Mouse (Mus musculus) hindbrain, embryonic 16.5 days (tissue): ENCODE measurements around the gene Fam213a. TPM values are rescaled to one million over a fixed set of nuclear protein-coding genes. Genes with fewer than 3 reads are reported as not detected.
A peak's percentile ranks its signal among the peaks of the same experiment; 100 is the strongest.

ENCODE experiments used
- ATAC-seq: fragments of 200-750 bp; cut with Nextera tagmentation; 2 replicates; pipeline ENCODE4 v1.8.0; 2017; ENCODE audit warnings: moderate TSS enrichment, moderate library complexity
- H3K27ac ChIP-seq: fragments of 300-500 bp; sonication (generic); 2 replicates; pipeline ENCODE4 v1.5.1; 2014; ENCODE audit warnings: low read depth, mild to moderate bottlenecking, control low read depth, low read length, moderate library complexity
- H3K27me3 ChIP-seq: fragments of 300-500 bp; sonication (generic); replicated peaks from 2 replicates; pipeline ENCODE4 v1.6.1; 2014; ENCODE audit warnings: low read length; ENCODE audit not compliant: control insufficient read depth, insufficient read depth
- H3K36me3 ChIP-seq: fragments of 300-500 bp; sonication (generic); 2 replicates; pipeline ENCODE4 v1.6.1; 2014; ENCODE audit warnings: mild to moderate bottlenecking, low read length, moderate library complexity, mixed read lengths; ENCODE audit not compliant: control insufficient read depth, insufficient read depth
- H3K4me1 ChIP-seq: fragments of 300-500 bp; sonication (generic); 2 replicates; pipeline ENCODE4 v1.6.1; 2014; ENCODE audit warnings: low read depth, low read length; ENCODE audit not compliant: control insufficient read depth, insufficient read depth
- H3K4me2 ChIP-seq: fragments of 300-500 bp; sonication (generic); 2 replicates; pipeline ENCODE4 v1.6.1; 2014; ENCODE audit warnings: mild to moderate bottlenecking, low read length, control low read depth, moderate library complexity
- H3K4me3 ChIP-seq: fragments of 300-500 bp; sonication (generic); 2 replicates; pipeline ENCODE4 v1.5.1; 2014; ENCODE audit warnings: mild to moderate bottlenecking, low read length, control low read depth, moderate library complexity
- H3K9ac ChIP-seq: fragments of 300-500 bp; sonication (generic); 2 replicates; pipeline ENCODE4 v1.6.1; 2014; ENCODE audit warnings: low read depth, mild to moderate bottlenecking, control low read depth, low read length, moderate library complexity
- H3K9me3 ChIP-seq: fragments of 300-500 bp; sonication (generic); 2 replicates; pipeline ENCODE4 v1.6.1; 2014; ENCODE audit warnings: mild to moderate bottlenecking, low read length, moderate library complexity; ENCODE audit not compliant: control insufficient read depth
- WGBS: fragments of 180-500 bp; shearing (Covaris S2); extraction: QIAGEN DNeasy Blood & Tissue Kit; methylation state at CpG from one replicate; pipeline ENCODE4 v1.1.7; 2014; 5-methylcytosine and 5-hydroxymethylcytosine counted together
- polyA plus RNA-seq: library from polyadenylated mRNA; unstranded; fragments of >200 nt; fragmentation: Nextera tagmentation; extraction: Ambion mirVana; gene quantifications from 2 replicates; pipeline ENCODE4 v1.2.1, GENCODE M21; 2015

Fam213a gene
- polyA plus RNA-seq, 1 experiment from 2014 or later = 123 TPM

- 89% methylated on average over 6 of the region's 6 CpGs for WGBS
- no peak for ATAC-seq
- H3K4me2 ChIP-seq = no peak overlapping the region
- no peak overlapping the region for H3K27ac ChIP-seq
- no peaks in the 10 kb centered on the region for H3K9me3 ChIP-seq
- no peak overlapping the region for H3K4me3 ChIP-seq
- no peak overlapping the region for H3K9ac ChIP-seq
- H3K27me3 ChIP-seq = no peaks in the 10 kb centered on the region
- H3K36me3 ChIP-seq = peaks cover 6% of the 10 kb centered on the region; the same call in 1 of the 2 replicates
- no peaks in the 10 kb centered on the region for H3K4me1 ChIP-seq
Measured at GRCm38 (mm10) chr14:40992464-40992863, 21.1 kb downstream of the Fam213a start.

- no peaks in the 10 kb centered on the region for H3K9me3 ChIP-seq
- WGBS = 93% methylated on average over 5 of the region's 5 CpGs
Measured at GRCm38 (mm10) chr14:40988780-40989179, 24.8 kb downstream of the Fam213a start.

DNA sequence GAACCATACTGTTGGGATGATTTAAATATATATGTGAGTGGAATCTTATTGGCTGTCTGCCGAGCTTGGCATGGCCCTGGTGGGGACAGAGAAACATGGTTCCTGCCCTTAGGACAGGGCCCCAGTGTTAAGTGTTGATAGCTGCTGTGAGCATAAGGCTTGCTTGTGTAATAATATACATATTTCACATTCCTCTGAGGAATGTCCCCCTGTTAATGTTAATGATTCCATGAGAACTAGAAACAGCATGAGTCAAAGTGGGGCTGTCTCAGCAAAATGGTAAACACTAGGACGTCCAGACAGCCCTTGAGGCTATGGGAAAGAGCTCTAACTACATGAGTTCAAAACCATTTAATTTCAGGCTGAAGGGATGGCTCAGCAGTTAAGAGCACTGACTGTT is 26.4 kb downstream of the Fam213a start:
- H3K9ac ChIP-seq = no peak overlapping the region
- H3K27ac ChIP-seq = no peak overlapping the region
- no peak overlapping the region for H3K4me3 ChIP-seq
- H3K36me3 ChIP-seq = no peaks in the 10 kb centered on the region
- ATAC-seq = no peak
- no peaks in the 10 kb centered on the region for H3K27me3 ChIP-seq
- no peaks in the 10 kb centered on the region for H3K4me1 ChIP-seq
- no peaks in the 10 kb centered on the region for H3K9me3 ChIP-seq
- no peak overlapping the region for H3K4me2 ChIP-seq
- 75% methylated on average over 2 of the region's 2 CpGs for WGBS

More at GRCm38 (mm10) chr14:40988780-40989179, 24.8 kb downstream of the Fam213a start:
- no peak for ATAC-seq
- Histone ChIP-seq H3K9ac (no peak overlapping the region), H3K36me3 (no peaks in the 10 kb centered on the region), H3K4me1 (no peaks in the 10 kb centered on the region), H3K27ac (no peak overlapping the region), H3K27me3 (no peaks in the 10 kb centered on the region), H3K4me3 (no peak overlapping the region), H3K4me2 (no peak overlapping the region)

GRCm38 (mm10) chr14:40985635-40986034 is 28.0 kb downstream of the Fam213a start:
- Histone ChIP-seq H3K36me3 (no peaks in the 10 kb centered on the region), H3K4me3 (no peak overlapping the region), H3K4me1 (no peaks in the 10 kb centered on the region), H3K27me3 (no peaks in the 10 kb centered on the region), H3K27ac (no peak overlapping the region), H3K4me2 (no peak overlapping the region), H3K9me3 (no peaks in the 10 kb centered on the region), H3K9ac (no peak overlapping the region)
- ATAC-seq = no peak
- WGBS = 90% methylated on average over 4 of the region's 4 CpGs

DNA sequence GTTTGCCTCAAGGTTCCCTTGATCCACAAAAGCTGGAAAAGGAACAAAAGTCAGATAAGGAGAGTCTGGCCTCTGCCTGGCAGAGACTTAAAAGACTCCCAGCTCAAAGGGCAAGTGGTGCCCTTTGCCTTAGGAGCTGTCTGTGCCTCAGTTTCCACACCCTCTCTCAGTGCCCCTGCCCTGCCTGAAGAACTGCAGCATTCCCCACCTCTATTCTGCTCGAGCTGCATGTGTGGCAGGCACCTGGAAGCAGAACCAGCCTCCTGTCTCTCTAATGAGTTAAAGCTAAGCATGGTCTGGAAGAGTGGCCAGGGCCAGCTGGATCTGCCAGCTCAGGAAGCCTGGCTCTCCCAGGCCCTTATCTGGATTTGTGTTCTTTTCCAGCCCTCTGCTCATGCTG is 33.9 kb downstream of the Fam213a start:
- Histone ChIP-seq H3K4me3 (no peak overlapping the region), H3K4me1 (no peaks in the 10 kb centered on the region), H3K4me2 (no peak overlapping the region), H3K27me3 (no peaks in the 10 kb centered on the region), H3K9ac (no peak overlapping the region), H3K27ac (no peak overlapping the region), H3K36me3 (no peaks in the 10 kb centered on the region), H3K9me3 (no peaks in the 10 kb centered on the region)
- WGBS = 50% methylated on average over 1 of the region's 1 CpGs
- no peak for ATAC-seq

GRCm38 (mm10) chr14:40979002-40979401 is 34.6 kb downstream of the Fam213a start:
- Histone ChIP-seq H3K27ac (no peak overlapping the region), H3K36me3 (no peaks in the 10 kb centered on the region), H3K9ac (no peak overlapping the region), H3K4me3 (no peak overlapping the region), H3K4me1 (no peaks in the 10 kb centered on the region), H3K4me2 (no peak overlapping the region), H3K9me3 (no peaks in the 10 kb centered on the region), H3K27me3 (no peaks in the 10 kb centered on the region)
- WGBS = 49% methylated on average over 4 of the region's 4 CpGs
- ATAC-seq = peak; percentile 79

GRCm38 (mm10) chr14:40975127-40975721 is 38.4 kb downstream of the Fam213a start:
- Histone ChIP-seq H3K4me1 (no peaks in the 10 kb centered on the region), H3K4me3 (no peak overlapping the region), H3K9ac (no peak overlapping the region), H3K9me3 (no peaks in the 10 kb centered on the region), H3K27me3 (no peaks in the 10 kb centered on the region), H3K36me3 (no peaks in the 10 kb centered on the region), H3K27ac (no peak overlapping the region), H3K4me2 (no peak overlapping the region)
- ATAC-seq = peak; percentile 63
- WGBS = 79% methylated on average over 6 of the region's 6 CpGs

- no peak for ATAC-seq
- peak overlapping the region; percentile 94 for H3K4me2 ChIP-seq
- no peaks in the 10 kb centered on the region for H3K27me3 ChIP-seq
- no peak overlapping the region for H3K4me3 ChIP-seq
- 80% methylated on average over 2 of the region's 2 CpGs for WGBS
- H3K27ac ChIP-seq = 0 out of 2 replicates have a peak overlapping the region, but pooled peaks have one; percentile 1
- H3K4me1 ChIP-seq = peaks cover 12% of the 10 kb centered on the region
- no peak overlapping the region for H3K9ac ChIP-seq
- no peaks in the 10 kb centered on the region for H3K36me3 ChIP-seq
- H3K9me3 ChIP-seq = no peaks in the 10 kb centered on the region
Measured at GRCm38 (mm10) chr14:40968051-40968450, 45.5 kb downstream of the Fam213a start.

- H3K9me3 ChIP-seq = no peaks in the 10 kb centered on the region
- peaks cover 15% of the 10 kb centered on the region for H3K4me1 ChIP-seq
- peak overlapping the region; percentile 94 for H3K4me2 ChIP-seq
- peak; percentile 3 for ATAC-seq
- no peaks in the 10 kb centered on the region for H3K27me3 ChIP-seq
- peak overlapping the region; percentile 70 for H3K9ac ChIP-seq
- 6% methylated on average over 6 of the region's 6 CpGs for WGBS
- no peaks in the 10 kb centered on the region for H3K36me3 ChIP-seq
- peak overlapping the region; percentile 82 for H3K27ac ChIP-seq
- H3K4me3 ChIP-seq = peak overlapping the region; percentile 63
Measured at GRCm38 (mm10) chr14:40967598-40967900, 46.0 kb downstream of the Fam213a start.
